Mouse (Mus musculus) forebrain, embryonic 11.5 days (tissue): ENCODE measurements around the gene Nf2. TPM values are rescaled to one million over a fixed set of nuclear protein-coding genes. Genes with fewer than 3 reads are reported as not detected.

Experiments
- ATAC-seq: fragments of 200-750 bp; cut with Nextera tagmentation; replicated peaks from 2 replicates; pipeline ENCODE4 v1.8.0; 2017; ENCODE audit warnings: moderate TSS enrichment; ENCODE audit not compliant: low FRiP score
- DNase-seq: peaks from one replicate; pipeline ENCODE4 v3.0.0-alpha.2; 2017; ENCODE audit warnings: low spot score
- H3K27ac ChIP-seq: fragments of 300-500 bp; sonication (generic); 2 replicates; pipeline ENCODE4 v1.5.1; 2014; ENCODE audit warnings: low read depth, low read length
- H3K27me3 ChIP-seq: fragments of 300-500 bp; sonication (generic); 2 replicates; pipeline ENCODE4 v1.6.1; 2014; ENCODE audit warnings: mild to moderate bottlenecking, low read length, mixed read lengths; ENCODE audit not compliant: control insufficient read depth, insufficient read depth
- H3K36me3 ChIP-seq: fragments of 300-500 bp; sonication (generic); 2 replicates; pipeline ENCODE4 v1.6.1; 2014; ENCODE audit warnings: mild to moderate bottlenecking, low read length, moderate library complexity, mixed read lengths; ENCODE audit not compliant: control insufficient read depth, insufficient read depth
- H3K4me1 ChIP-seq: fragments of 300-500 bp; sonication (generic); replicated peaks from 2 replicates; pipeline ENCODE4 v1.6.1; 2014; ENCODE audit warnings: low read length, mixed read lengths; ENCODE audit not compliant: control insufficient read depth, insufficient read depth
- H3K4me2 ChIP-seq: fragments of 300-500 bp; sonication (generic); 2 replicates; pipeline ENCODE4 v1.6.1; 2014; ENCODE audit warnings: low read depth, mild to moderate bottlenecking, low read length, moderate library complexity, mixed read lengths; ENCODE audit not compliant: severe bottlenecking
- H3K4me3 ChIP-seq: fragments of 300-500 bp; sonication (generic); 2 replicates; pipeline ENCODE4 v1.5.1; 2014; ENCODE audit warnings: low read depth, low read length
- H3K9ac ChIP-seq: fragments of 300-500 bp; sonication (generic); 2 replicates; pipeline ENCODE4 v1.6.1; 2014; ENCODE audit warnings: low read length
- H3K9me3 ChIP-seq: fragments of 300-500 bp; sonication (generic); 2 replicates; pipeline ENCODE4 v1.6.1; 2016; ENCODE audit warnings: low read length, mixed read lengths; ENCODE audit not compliant: control insufficient read depth
- WGBS: fragments of 180-500 bp; shearing (Covaris S2); extraction: QIAGEN DNeasy Blood & Tissue Kit; methylation state at CpG from one replicate; pipeline ENCODE4 v1.1.7; 2014; 5-methylcytosine and 5-hydroxymethylcytosine counted together
- polyA plus RNA-seq: library from polyadenylated mRNA; unstranded; fragments of >200 nt; fragmentation: Nextera tagmentation; extraction: Ambion mirVana; gene quantifications from 2 replicates; pipeline ENCODE4 v1.2.1, GENCODE M21; 2014

Nf2 gene
- polyA plus RNA-seq, 1 experiment from 2014 or later: 57.4 TPM

GRCm38 (mm10) chr11:4756984-4757788, 92.2 kb downstream of the Nf2 start:
- Histone ChIP-seq H3K9me3 (peaks cover 4% of the 10 kb centered on the region; the same call in 1 of the 2 replicates), H3K4me1 (peaks cover 10% of the 10 kb centered on the region), H3K4me2 (no peak overlapping the region), H3K9ac (no peak overlapping the region), H3K4me3 (no peak overlapping the region), H3K27me3 (no peaks in the 10 kb centered on the region), H3K27ac (no peak overlapping the region), H3K36me3 (no peaks in the 10 kb centered on the region)
- 81% methylated on average over 11 of the region's 11 CpGs for WGBS
- ATAC-seq (no peak), DNase-seq (no peak)

GRCm38 (mm10) chr11:4756460-4756859, 92.9 kb downstream of the Nf2 start:
- no peak for ATAC-seq
- Histone ChIP-seq H3K4me3 (no peak overlapping the region), H3K4me1 (peaks cover 8% of the 10 kb centered on the region), H3K36me3 (no peaks in the 10 kb centered on the region), H3K9ac (no peak overlapping the region), H3K27me3 (no peaks in the 10 kb centered on the region), H3K4me2 (no peak overlapping the region), H3K27ac (no peak overlapping the region), H3K9me3 (peaks cover 4% of the 10 kb centered on the region; the same call in 1 of the 2 replicates)
- WGBS: 86% methylated on average over 9 of the region's 9 CpGs
- DNase-seq: no peak

- Histone ChIP-seq H3K4me2 (no peak overlapping the region), H3K36me3 (no peaks in the 10 kb centered on the region), H3K9ac (no peak overlapping the region), H3K4me3 (no peak overlapping the region), H3K27ac (no peak overlapping the region), H3K9me3 (peaks cover 4% of the 10 kb centered on the region; the same call in 1 of the 2 replicates), H3K4me1 (peaks cover 8% of the 10 kb centered on the region), H3K27me3 (peaks cover 6% of the 10 kb centered on the region)
- ATAC-seq: no peak
- DNase-seq: no peak
- 80% methylated on average over 11 of the region's 11 CpGs for WGBS
Measured at GRCm38 (mm10) chr11:4754867-4755266, 94.5 kb downstream of the Nf2 start.

- Histone ChIP-seq H3K27me3 (peaks cover 14% of the 10 kb centered on the region), H3K4me1 (peaks cover 8% of the 10 kb centered on the region), H3K9ac (no peak overlapping the region), H3K9me3 (peaks cover 4% of the 10 kb centered on the region; the same call in 1 of the 2 replicates), H3K4me3 (no peak overlapping the region), H3K4me2 (no peak overlapping the region), H3K27ac (no peak overlapping the region), H3K36me3 (no peaks in the 10 kb centered on the region)
- 94% methylated on average over 3 of the region's 3 CpGs for WGBS
- no peak for DNase-seq
- no peak for ATAC-seq
Measured at GRCm38 (mm10) chr11:4754036-4754435, 95.3 kb downstream of the Nf2 start.

- no peak for DNase-seq
- no peak; the same call in 1 of the 2 replicates for ATAC-seq
- WGBS: 20% methylated on average over 10 of the region's 10 CpGs
Measured at GRCm38 (mm10) chr11:4752836-4753235, 96.5 kb downstream of the Nf2 start.

GRCm38 (mm10) chr11:4750263-4750662, 99.1 kb downstream of the Nf2 start:
- no peaks in the 10 kb centered on the region for H3K36me3 ChIP-seq
- no peak overlapping the region for H3K4me3 ChIP-seq
- 4% methylated on average over 9 of the region's 9 CpGs for WGBS
- 0 out of 2 replicates have a peak, but pooled peaks have one; percentile 7 for ATAC-seq
- DNase-seq: peak; percentile 81
- no peak overlapping the region for H3K4me2 ChIP-seq
- peaks cover 51% of the 10 kb centered on the region for H3K27me3 ChIP-seq
- no peak overlapping the region for H3K27ac ChIP-seq
- peaks cover 4% of the 10 kb centered on the region; the same call in 1 of the 2 replicates for H3K9me3 ChIP-seq
- H3K4me1 ChIP-seq: peaks cover 19% of the 10 kb centered on the region
- H3K9ac ChIP-seq: no peak overlapping the region

More at GRCm38 (mm10) chr11:4752836-4753235, 96.5 kb downstream of the Nf2 start:
- Histone ChIP-seq H3K36me3 (no peaks in the 10 kb centered on the region), H3K4me3 (no peak overlapping the region), H3K4me2 (no peak overlapping the region), H3K27me3 (peaks cover 26% of the 10 kb centered on the region), H3K9ac (no peak overlapping the region), H3K4me1 (peaks cover 8% of the 10 kb centered on the region), H3K9me3 (peaks cover 4% of the 10 kb centered on the region; the same call in 1 of the 2 replicates), H3K27ac (no peak overlapping the region)

GRCm38 (mm10) chr11:4747285-4747684, 102.1 kb downstream of the Nf2 start:
- Histone ChIP-seq H3K36me3 (no peaks in the 10 kb centered on the region), H3K9ac (no peak overlapping the region; the same call in 1 of the 2 replicates), H3K4me2 (peak overlapping the region; percentile 91), H3K27me3 (peaks cover 63% of the 10 kb centered on the region), H3K27ac (no peak overlapping the region), H3K9me3 (no peaks in the 10 kb centered on the region), H3K4me3 (peak overlapping the region; percentile 52), H3K4me1 (peaks cover 12% of the 10 kb centered on the region)
- ATAC-seq (no peak), DNase-seq (no peak)
- under 1% methylated on average over 11 of the region's 12 CpGs for WGBS

GRCm38 (mm10) chr11:4746733-4747132, 102.6 kb downstream of the Nf2 start, which contains the start of gene Cabp7:
TSS of gene Cabp7 (minus strand) at chr11:4746778.
- WGBS: 0% methylated on average over 24 of the region's 73 CpGs
- Histone ChIP-seq H3K27me3 (peaks cover 63% of the 10 kb centered on the region), H3K9me3 (no peaks in the 10 kb centered on the region), H3K4me1 (peaks cover 12% of the 10 kb centered on the region), H3K4me3 (peak within 1 kb of the TSS; percentile 52), H3K4me2 (peak within 1 kb of the TSS; percentile 91), H3K9ac (peak within 1 kb of the TSS; percentile 47), H3K36me3 (no peaks in the 10 kb centered on the region), H3K27ac (no peak within 1 kb of the TSS)
- ATAC-seq: no peak
- no peak for DNase-seq
